Mouse (Mus musculus) megakaryocyte, embryonic 14.5 days (primary cell): ENCODE data around the gene Wasf2.

Source experiments
- FLI1 ChIP-seq: IDR thresholded peaks from 2 replicates; pipeline ENCODE4 v1.6.1; 2012; ENCODE audit warnings: low read length, inconsistent platforms, mixed read lengths
- GATA1 ChIP-seq: IDR thresholded peaks from 3 replicates; pipeline ENCODE4 v1.6.1; 2012; ENCODE audit warnings: mixed read lengths, low read length, inconsistent platforms, borderline replicate concordance

- TF ChIP-seq GATA1 = no peak
- no peak for TF ChIP-seq FLI1
Observed at GRCm38 (mm10) chr4:133119579-133119978, 10.7 kb upstream of the Wasf2 start.
